Mouse (Mus musculus): ENCODE measurements at regions not wholly inside any gene's neighbourhood (a gene's known extent, or its start where the extent isn't known, plus 50 kb on each side); places are given as distances from the start of the nearest gene placed in this dataset.

- no peak for TF ChIP-seq CTCF (conservative IDR thresholded peaks at IDR 0.05 in 1 of 2, IDR thresholded peaks at IDR 0.05 in 1 of 2; ENCODE audit: low read depth in 2 of 2, low read length in 2 of 2)
- no peak for TF ChIP-seq ELF1 (IDR thresholded peaks at IDR 0.05; ENCODE audit: low read depth, low read length)
- TF ChIP-seq ZC3H11A (IDR thresholded peaks at IDR 0.05; ENCODE audit: low read depth, low read length) = no peak
- no peak for TF ChIP-seq ETS1 (conservative IDR thresholded peaks at IDR 0.05; ENCODE audit: low read depth, low read length)
- TF ChIP-seq BHLHE40 (IDR thresholded peaks at IDR 0.05; ENCODE audit: low read depth, low read length) = no peak
- no peak for TF ChIP-seq ZNF384 (IDR thresholded peaks at IDR 0.05; ENCODE audit: low read depth, low read length)
- TF ChIP-seq MAFK (IDR thresholded peaks at IDR 0.05; ENCODE audit: insufficient replicate concordance, low read length) = no peak
- no peak for TF ChIP-seq POLR2A (IDR thresholded peaks at IDR 0.05; ENCODE audit: low read depth, low read length)
- TF ChIP-seq GABPA (IDR thresholded peaks at IDR 0.05; ENCODE audit: insufficient replicate concordance, low read depth, low read length) = no peak
- TF ChIP-seq KAT2A (IDR thresholded peaks at IDR 0.05; ENCODE audit: insufficient replicate concordance, low read length) = no peak
These were observed 1240.3 kb upstream of the Lrrtm3 start for GRCm38 (mm10) chr10:65330345-65330744.
